Mouse (Mus musculus) liver, postnatal 0 days (tissue): Measurements from ENCODE around the gene Krt28. TPM values are rescaled to one million over a fixed set of nuclear protein-coding genes. Genes with fewer than 3 reads are reported as not detected.

Source experiments
- ATAC-seq: fragments of 200-750 bp; cut with Nextera tagmentation; 2 replicates; pipeline ENCODE4 v1.8.0; 2017; ENCODE audit warnings: mild to moderate bottlenecking, moderate library complexity
- DNase-seq: peaks from one replicate; pipeline ENCODE4 v3.0.0-alpha.2; 2016
- H3K27ac ChIP-seq: fragments of 300-500 bp; sonication (generic); 2 replicates; pipeline ENCODE4 v1.5.1; 2014; ENCODE audit warnings: antibody characterized with exemption, moderate library complexity, mild to moderate bottlenecking, low read depth
- H3K27me3 ChIP-seq: fragments of 300-500 bp; sonication (generic); 2 replicates; pipeline ENCODE4 v1.6.1; 2014; ENCODE audit warnings: low read length, control low read depth, mixed read lengths; ENCODE audit not compliant: insufficient read depth
- H3K36me3 ChIP-seq: fragments of 300-500 bp; sonication (generic); replicated peaks from 2 replicates; pipeline ENCODE4 v1.6.1; 2014; ENCODE audit warnings: mild to moderate bottlenecking, control low read depth, low read length, moderate library complexity, mixed read lengths; ENCODE audit not compliant: insufficient read depth
- H3K4me1 ChIP-seq: fragments of 300-500 bp; sonication (generic); 2 replicates; pipeline ENCODE4 v1.6.1; 2014; ENCODE audit warnings: antibody characterized with exemption, mild to moderate bottlenecking, control low read depth; ENCODE audit not compliant: insufficient read depth
- H3K4me2 ChIP-seq: fragments of 300-500 bp; sonication (generic); 2 replicates; pipeline ENCODE4 v1.6.1; 2014; ENCODE audit warnings: low read depth, mild to moderate bottlenecking, low read length, moderate library complexity, mixed read lengths
- H3K4me3 ChIP-seq: fragments of 300-500 bp; sonication (generic); 2 replicates; pipeline ENCODE4 v1.5.1; 2014; ENCODE audit warnings: low read depth, low read length
- H3K9ac ChIP-seq: fragments of 300-500 bp; sonication (generic); replicated peaks from 2 replicates; pipeline ENCODE4 v1.6.1; 2014; ENCODE audit warnings: mild to moderate bottlenecking, moderate library complexity
- H3K9me3 ChIP-seq: fragments of 300-500 bp; sonication (generic); 2 replicates; pipeline ENCODE4 v1.6.1; 2016; ENCODE audit warnings: mild to moderate bottlenecking, control low read depth, low read length, mixed read lengths
- CTCF ChIP-seq: sonication (generic); IDR thresholded peaks from 2 replicates; pipeline ENCODE4 v1.5.1; 2016; ENCODE audit warnings: antibody characterized with exemption, low read depth
- EP300 ChIP-seq: IDR thresholded peaks from 2 replicates; pipeline ENCODE4 v1.6.1; 2016; ENCODE audit warnings: antibody characterized with exemption, low read depth, mild to moderate bottlenecking
- WGBS: fragments of 180-500 bp; shearing (Covaris S2); extraction: QIAGEN DNeasy Blood & Tissue Kit; methylation state at CpG from one replicate; pipeline ENCODE4 v1.1.7; 2014; ENCODE audit not compliant: insufficient replicate concordance; 5-methylcytosine and 5-hydroxymethylcytosine counted together
- polyA plus RNA-seq: library from polyadenylated mRNA; unstranded; fragments of >200 nt; fragmentation: Nextera tagmentation; extraction: Ambion mirVana; gene quantifications from 2 replicates; pipeline ENCODE4 v1.2.1, GENCODE M21; 2015

The Krt28 gene
- polyA plus RNA-seq, 1 experiment from 2014 or later, result not detected

- TF ChIP-seq CTCF, result no peak
- no peak for TF ChIP-seq EP300
- H3K36me3 ChIP-seq, result no peaks in the 10 kb centered on the region
- H3K9ac ChIP-seq, result no peak overlapping the region
- DNase-seq (no peak), ATAC-seq (no peak)
- WGBS, result 68% methylated on average over 8 of the region's 8 CpGs
- no peak overlapping the region for H3K27ac ChIP-seq
- H3K9me3 ChIP-seq, result no peaks in the 10 kb centered on the region
- H3K27me3 ChIP-seq, result no peaks in the 10 kb centered on the region
- H3K4me1 ChIP-seq, result 0 out of 2 replicates have a peak, but pooled peaks cover 3% of the 10 kb centered on the region
- no peak overlapping the region for H3K4me2 ChIP-seq
- H3K4me3 ChIP-seq, result no peak overlapping the region
Measured at GRCm38 (mm10) chr11:99316543-99316942, 58.2 kb downstream of the Krt28 start.

Other genes with a start within 250 kb of the Krt28 start
- 1.5 and 1.6 TPM in 2 replicates for gene Ccr7, start 219.8 kb downstream of the Krt28 start, polyA plus RNA-seq
- gene Smarce1, start 143.9 kb downstream of the Krt28 start, polyA plus RNA-seq, result 57.4 and 61.0 TPM in 2 replicates
- gene Krt222, start 130.8 kb downstream of the Krt28 start, polyA plus RNA-seq, result 0.39 and 0.55 TPM in 2 replicates
- not detected in 2 replicates for gene Krt24, start 89.6 kb downstream of the Krt28 start, polyA plus RNA-seq
- 0.11 and 0.14 TPM in 2 replicates for gene Krt25, start 52.0 kb downstream of the Krt28 start, polyA plus RNA-seq
- gene Krt26, start 36.9 kb downstream of the Krt28 start, polyA plus RNA-seq, result not detected in 2 replicates
- not detected in 2 replicates for gene Krt27, start 23.8 kb downstream of the Krt28 start, polyA plus RNA-seq
- gene Krt10, start 14.5 kb upstream of the Krt28 start, polyA plus RNA-seq, result 6.3 and 7.0 TPM in 2 replicates
- gene Krt12, start 47.4 kb upstream of the Krt28 start, polyA plus RNA-seq, result not detected in 2 replicates
- 13.3 and 14.5 TPM in 2 replicates for gene Krt20, start 63.2 kb upstream of the Krt28 start, polyA plus RNA-seq
- gene Krt23, start 118.2 kb upstream of the Krt28 start, polyA plus RNA-seq, result 15.7 and 16.5 TPM in 2 replicates
- not detected in 2 replicates for gene Krt39, start 146.4 kb upstream of the Krt28 start, polyA plus RNA-seq
- not detected in 2 replicates for gene Krt40, start 168.3 kb upstream of the Krt28 start, polyA plus RNA-seq
- gene Krtap3-3, start 176.0 kb upstream of the Krt28 start, polyA plus RNA-seq, result not detected in 2 replicates
- gene Krtap3-2, start 181.9 kb upstream of the Krt28 start, polyA plus RNA-seq, result not detected in 2 replicates
- not detected in 2 replicates for gene Gm11939, start 184.6 kb upstream of the Krt28 start, polyA plus RNA-seq
- not detected in 2 replicates for gene Krtap3-1, start 191.7 kb upstream of the Krt28 start, polyA plus RNA-seq
- not detected in 2 replicates for gene Krtap1-5, start 206.1 kb upstream of the Krt28 start, polyA plus RNA-seq
- not detected in 2 replicates for gene Krtap1-4, start 208.8 kb upstream of the Krt28 start, polyA plus RNA-seq
- not detected in 2 replicates for gene Krtap1-3, start 216.4 kb upstream of the Krt28 start, polyA plus RNA-seq
- gene Krtap9-3, start 223.2 kb upstream of the Krt28 start, polyA plus RNA-seq, result not detected in 2 replicates
- not detected in 2 replicates for gene Gm11938, start 228.4 kb upstream of the Krt28 start, polyA plus RNA-seq
- gene Gm11937, start 235.3 kb upstream of the Krt28 start, polyA plus RNA-seq, result not detected in 2 replicates
- gene Krtap2-4, start 239.9 kb upstream of the Krt28 start, polyA plus RNA-seq, result not detected in 2 replicates
- gene Gm11562, start 245.5 kb upstream of the Krt28 start, polyA plus RNA-seq, result not detected in 2 replicates